Mouse (Mus musculus) intestine, embryonic 16.5 days (tissue): ENCODE measurements around the gene Ccdc50. TPM values are rescaled to one million over a fixed set of nuclear protein-coding genes. Genes with fewer than 3 reads are reported as not detected.

ENCODE experiments used
- ATAC-seq: fragments of 200-750 bp; cut with Nextera tagmentation; 2 replicates; pipeline ENCODE4 v1.8.0; 2017; ENCODE audit warnings: moderate TSS enrichment, moderate library complexity
- H3K27ac ChIP-seq: fragments of 300-500 bp; sonication (generic); 2 replicates; pipeline ENCODE4 v1.5.1; 2014; ENCODE audit warnings: mild to moderate bottlenecking, low read length
- H3K27me3 ChIP-seq: fragments of 300-500 bp; sonication (generic); replicated peaks from 2 replicates; pipeline ENCODE4 v1.6.1; 2014; ENCODE audit warnings: low read length, control low read depth, mixed read lengths; ENCODE audit not compliant: control insufficient read depth, insufficient read depth
- H3K36me3 ChIP-seq: fragments of 300-500 bp; sonication (generic); 2 replicates; pipeline ENCODE4 v1.6.1; 2014; ENCODE audit warnings: low read length, control low read depth; ENCODE audit not compliant: control insufficient read depth, insufficient read depth
- H3K4me1 ChIP-seq: fragments of 300-500 bp; sonication (generic); 2 replicates; pipeline ENCODE4 v1.6.1; 2014; ENCODE audit warnings: low read length, control low read depth, mixed read lengths; ENCODE audit not compliant: control insufficient read depth, insufficient read depth
- H3K4me2 ChIP-seq: fragments of 300-500 bp; sonication (generic); 2 replicates; pipeline ENCODE4 v1.6.1; 2014; ENCODE audit warnings: low read depth, low read length, control low read depth
- H3K4me3 ChIP-seq: fragments of 300-500 bp; sonication (generic); 2 replicates; pipeline ENCODE4 v1.5.1; 2014; ENCODE audit warnings: mild to moderate bottlenecking, low read length
- H3K9ac ChIP-seq: fragments of 300-500 bp; sonication (generic); 2 replicates; pipeline ENCODE4 v1.6.1; 2014; ENCODE audit warnings: low read depth, low read length
- H3K9me3 ChIP-seq: fragments of 300-500 bp; sonication (generic); 2 replicates; pipeline ENCODE4 v1.6.1; 2016; ENCODE audit warnings: low read length, control low read depth; ENCODE audit not compliant: control insufficient read depth
- WGBS: fragments of 180-500 bp; shearing (Covaris S2); extraction: QIAGEN DNeasy Blood & Tissue Kit; methylation state at CpG from one replicate; pipeline ENCODE4 v1.1.7; 2014; 5-methylcytosine and 5-hydroxymethylcytosine counted together
- polyA plus RNA-seq: library from polyadenylated mRNA; unstranded; fragments of >200 nt; fragmentation: Nextera tagmentation; extraction: Ambion mirVana; gene quantifications from 2 replicates; pipeline ENCODE4 v1.2.1, GENCODE M21; 2015

Gene Ccdc50
- polyA plus RNA-seq, 1 experiment from 2014 or later = 32.9 TPM

- Histone ChIP-seq H3K27ac (peak overlapping the region; percentile 57; the same call in 1 of the 2 replicates), H3K9ac (no peak overlapping the region), H3K27me3 (no peaks in the 10 kb centered on the region), H3K4me3 (no peak overlapping the region), H3K9me3 (no peaks in the 10 kb centered on the region), H3K36me3 (no peaks in the 10 kb centered on the region), H3K4me1 (no peaks in the 10 kb centered on the region), H3K4me2 (no peak overlapping the region)
- ATAC-seq = peak; percentile 48; the same call in 1 of the 2 replicates
- 62% methylated on average over 3 of the region's 3 CpGs for WGBS
These were observed 14.5 kb upstream of the Ccdc50 start for GRCm38 (mm10) chr16:27374139-27374538.

- peak; percentile 93 for ATAC-seq
- 59% methylated on average over 2 of the region's 2 CpGs for whole genome bisulfite sequencing
- no peak overlapping the region for H3K9ac ChIP-seq
- H3K36me3 ChIP-seq = no peaks in the 10 kb centered on the region
- H3K9me3 ChIP-seq = no peaks in the 10 kb centered on the region
- H3K27ac ChIP-seq = 0 out of 2 replicates have a peak overlapping the region, but pooled peaks have one; percentile 33
- 0 out of 2 replicates have a peak overlapping the region, but pooled peaks have one; percentile 15 for H3K4me2 ChIP-seq
- H3K4me3 ChIP-seq = no peak overlapping the region
- H3K4me1 ChIP-seq = no peaks in the 10 kb centered on the region
- no peaks in the 10 kb centered on the region for H3K27me3 ChIP-seq
These were observed 13.4 kb upstream of the Ccdc50 start for GRCm38 (mm10) chr16:27375318-27375717.

- no peaks in the 10 kb centered on the region for H3K9me3 ChIP-seq
- H3K27me3 ChIP-seq = no peaks in the 10 kb centered on the region
- H3K4me2 ChIP-seq = no peak overlapping the region
- H3K4me3 ChIP-seq = no peak overlapping the region
- no peak overlapping the region for H3K27ac ChIP-seq
- ATAC-seq = no peak
- H3K9ac ChIP-seq = no peak overlapping the region
- no peaks in the 10 kb centered on the region for H3K4me1 ChIP-seq
- no peaks in the 10 kb centered on the region for H3K36me3 ChIP-seq
These were observed 12.1 kb upstream of the Ccdc50 start for GRCm38 (mm10) chr16:27376556-27376955.

- Histone ChIP-seq H3K4me3 (no peak overlapping the region), H3K27ac (no peak overlapping the region), H3K4me1 (no peaks in the 10 kb centered on the region), H3K9ac (no peak overlapping the region), H3K36me3 (no peaks in the 10 kb centered on the region), H3K4me2 (no peak overlapping the region), H3K9me3 (no peaks in the 10 kb centered on the region), H3K27me3 (no peaks in the 10 kb centered on the region)
- ATAC-seq = peak; percentile 61
- WGBS = 75% methylated on average over 4 of the region's 4 CpGs
These were observed 6.5 kb upstream of the Ccdc50 start for GRCm38 (mm10) chr16:27382217-27382616.

- H3K27me3 ChIP-seq = no peaks in the 10 kb centered on the region
- H3K4me2 ChIP-seq = no peak overlapping the region
- 64% methylated on average over 4 of the region's 4 CpGs for WGBS
- H3K36me3 ChIP-seq = no peaks in the 10 kb centered on the region
- no peaks in the 10 kb centered on the region for H3K4me1 ChIP-seq
- H3K27ac ChIP-seq = no peak overlapping the region
- no peaks in the 10 kb centered on the region for H3K9me3 ChIP-seq
- no peak for ATAC-seq
- H3K9ac ChIP-seq = no peak overlapping the region
- no peak overlapping the region for H3K4me3 ChIP-seq
These were observed 3.6 kb upstream of the Ccdc50 start for GRCm38 (mm10) chr16:27384893-27385603.

GRCm38 (mm10) chr16:27385649-27386048, 3.0 kb upstream of the Ccdc50 start:
- Histone ChIP-seq H3K27me3 (no peaks in the 10 kb centered on the region), H3K4me3 (no peak overlapping the region), H3K9ac (no peak overlapping the region), H3K4me1 (no peaks in the 10 kb centered on the region), H3K27ac (no peak overlapping the region), H3K4me2 (no peak overlapping the region), H3K9me3 (no peaks in the 10 kb centered on the region), H3K36me3 (no peaks in the 10 kb centered on the region)
- WGBS = 93% methylated on average over 1 of the region's 1 CpGs
- ATAC-seq = no peak

GRCm38 (mm10) chr16:27386850-27387407, 1.7 kb upstream of the Ccdc50 start:
- no peak overlapping the region for H3K9ac ChIP-seq
- H3K27ac ChIP-seq = no peak overlapping the region
- H3K27me3 ChIP-seq = no peaks in the 10 kb centered on the region
- peaks cover 5% of the 10 kb centered on the region; the same call in 1 of the 2 replicates for H3K4me1 ChIP-seq
- no peak overlapping the region for H3K4me3 ChIP-seq
- no peak overlapping the region for H3K4me2 ChIP-seq
- no peak for ATAC-seq
- no peaks in the 10 kb centered on the region for H3K9me3 ChIP-seq
- 59% methylated on average over 4 of the region's 4 CpGs for WGBS
- H3K36me3 ChIP-seq = no peaks in the 10 kb centered on the region

- ATAC-seq = peak; percentile 82
- no peaks in the 10 kb centered on the region for H3K9me3 ChIP-seq
- H3K4me1 ChIP-seq = peaks cover 9% of the 10 kb centered on the region; the same call in 1 of the 2 replicates
- 37% methylated on average over 12 of the region's 12 CpGs for WGBS
- peak overlapping the region; percentile 57 for H3K4me2 ChIP-seq
- H3K27me3 ChIP-seq = no peaks in the 10 kb centered on the region
- H3K36me3 ChIP-seq = no peaks in the 10 kb centered on the region
- peak overlapping the region; percentile 91 for H3K4me3 ChIP-seq
- peak overlapping the region; percentile 98; the same call in 1 of the 2 replicates for H3K9ac ChIP-seq
- peak overlapping the region; percentile 84 for H3K27ac ChIP-seq
These were observed 746 bp upstream of the Ccdc50 start for GRCm38 (mm10) chr16:27387634-27388611.
